Mouse (Mus musculus) bone marrow, adult 2 months (tissue): ENCODE data around the gene Foxo6.

Experiments used
- CTCF ChIP-seq: fragments of 200-500 bp; IDR thresholded peaks from 2 replicates; pipeline ENCODE4 v1.5.1; 2011; ENCODE audit warnings: low read length, control low read depth; ENCODE audit not compliant: control insufficient read depth, insufficient read depth
- POLR2A ChIP-seq: fragments of 200-500 bp; IDR thresholded peaks from 2 replicates; pipeline ENCODE4 v1.6.1; 2011; ENCODE audit warnings: low read depth, mild to moderate bottlenecking, control low read depth, low read length, borderline replicate concordance; ENCODE audit not compliant: control insufficient read depth

DNA sequence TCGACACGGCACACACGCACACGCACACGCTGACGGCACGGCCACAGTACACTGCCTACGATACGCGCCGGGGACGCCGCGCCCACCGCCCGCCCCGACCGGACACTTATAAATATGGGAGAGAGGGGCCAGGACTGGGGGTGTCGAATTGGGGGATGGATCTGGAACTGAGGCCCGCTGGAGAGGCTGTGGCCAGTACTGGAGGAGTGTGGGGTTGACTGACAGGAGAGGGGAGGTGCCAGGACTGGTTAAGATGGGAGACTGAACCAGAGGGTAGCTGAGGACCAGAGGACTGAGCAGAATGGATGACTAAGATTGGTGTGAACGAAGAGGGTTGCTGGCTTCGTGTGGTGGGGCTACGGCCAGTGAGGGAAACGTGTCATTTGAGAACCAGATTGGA lies 20.0 kb downstream of the Foxo6 start:
- TF ChIP-seq POLR2A (no peak), CTCF (no peak)
